Mouse (Mus musculus) CH12.LX (cell line): ENCODE measurements around the gene Adgrb3. TPM values are rescaled to one million over a fixed set of nuclear protein-coding genes. Genes with fewer than 3 reads are reported as not detected.

Experiments
- DNase-seq: peaks from one replicate; pipeline ENCODE4 v3.0.0-alpha.2; 2013; ENCODE audit errors: extremely low read depth
- H3K27ac ChIP-seq: 2 replicates; pipeline ENCODE4 v1.5.1; 2012; ENCODE audit warnings: low read depth, mild to moderate bottlenecking, control low read depth, moderate library complexity; ENCODE audit not compliant: insufficient read depth
- H3K27me3 ChIP-seq: replicated peaks from 2 replicates; pipeline ENCODE3; 2012; ENCODE audit warnings: inconsistent platforms
- H3K36me3 ChIP-seq, 2 experiments: replicated peaks in 1 of 2; 2 replicates each; pipeline versions ENCODE3 to v1.6.1; 2012; ENCODE audit warnings: inconsistent platforms in 1 of 2, low read length in 1 of 2, mild to moderate bottlenecking in 1 of 2, mixed read lengths in 1 of 2, moderate library complexity in 1 of 2; ENCODE audit not compliant: control insufficient read depth in 1 of 2, insufficient read depth in 1 of 2
- H3K4me1 ChIP-seq, 2 experiments: 2 replicates each; pipeline ENCODE4 v1.6.1; 2012; ENCODE audit warnings: inconsistent platforms in 1 of 2, moderate library complexity in 1 of 2; ENCODE audit not compliant: insufficient read depth in 2 of 2, control insufficient read depth in 1 of 2
- H3K4me2 ChIP-seq: 2 replicates; pipeline ENCODE4 v1.6.1; 2012; ENCODE audit warnings: low read depth, mild to moderate bottlenecking, control low read depth; ENCODE audit not compliant: poor library complexity, insufficient read depth, severe bottlenecking
- H3K4me3 ChIP-seq, 3 experiments: fragments of 150-350 bp in 1 of 3; sonication (generic) in 1 of 3; replicated peaks in 1 of 3; 2 replicates each; pipeline versions ENCODE3 to v1.5.1; 2011 to 2012; ENCODE audit warnings: low read depth in 2 of 3, low read length in 2 of 3, mild to moderate bottlenecking in 2 of 3, moderate library complexity in 2 of 3, control low read depth in 1 of 3, improper control_type of control experiment in 1 of 3, inconsistent platforms in 1 of 3, mixed read lengths in 1 of 3; ENCODE audit not compliant: poor library complexity in 1 of 3
- H3K79me2 ChIP-seq: replicated peaks from 2 replicates; pipeline ENCODE4 v1.6.1; 2012; ENCODE audit warnings: mild to moderate bottlenecking, moderate library complexity; ENCODE audit not compliant: control insufficient read depth, poor library complexity, insufficient read depth, severe bottlenecking; ENCODE audit errors: extremely low read depth
- H3K9ac ChIP-seq: 2 replicates; pipeline ENCODE4 v1.6.1; 2012; ENCODE audit warnings: low read depth, mild to moderate bottlenecking, control low read depth, moderate library complexity; ENCODE audit not compliant: insufficient read depth
- H3K9me3 ChIP-seq: replicated peaks from 2 replicates; pipeline ENCODE3; 2012; ENCODE audit warnings: low read length, inconsistent platforms, mixed read lengths
- CHD1 ChIP-seq: IDR thresholded peaks from 2 replicates; pipeline ENCODE4 v1.6.1; 2012; ENCODE audit warnings: low read depth, low read length, improper control_type of control experiment, inconsistent platforms
- CHD2 ChIP-seq: IDR thresholded peaks from 2 replicates; pipeline ENCODE4 v1.6.1; 2011; ENCODE audit warnings: low read length, improper control_type of control experiment
- CTCF ChIP-seq, 2 experiments: IDR thresholded peaks in 1 of 2; conservative IDR thresholded peaks in 1 of 2; 2 replicates each; pipeline ENCODE4 v1.5.1; 2011 to 2012; ENCODE audit warnings: low read depth in 2 of 2, low read length in 2 of 2, improper control_type of control experiment in 1 of 2, inconsistent platforms in 1 of 2, mild to moderate bottlenecking in 1 of 2, moderate library complexity in 1 of 2
- E2F4 ChIP-seq: IDR thresholded peaks from 2 replicates; pipeline ENCODE4 v1.6.1; 2011; ENCODE audit warnings: low read depth, low read length, improper control_type of control experiment; ENCODE audit not compliant: insufficient replicate concordance
- EP300 ChIP-seq: IDR thresholded peaks from 2 replicates; pipeline ENCODE4 v1.6.1; 2011; ENCODE audit warnings: low read length, improper control_type of control experiment
- ETS1 ChIP-seq: conservative IDR thresholded peaks from 2 replicates; pipeline ENCODE4 v1.6.1; 2012; ENCODE audit warnings: low read depth, mild to moderate bottlenecking, inconsistent platforms, low read length, improper control_type of control experiment, moderate library complexity
- GABPA ChIP-seq: IDR thresholded peaks from 2 replicates; pipeline ENCODE4 v1.6.1; 2012; ENCODE audit warnings: low read depth, low read length, improper control_type of control experiment, inconsistent platforms; ENCODE audit not compliant: insufficient replicate concordance
- HCFC1 ChIP-seq: IDR thresholded peaks from 2 replicates; pipeline ENCODE4 v1.6.1; 2012; ENCODE audit warnings: low read depth, mild to moderate bottlenecking, inconsistent platforms, low read length, improper control_type of control experiment
- JUN ChIP-seq: IDR thresholded peaks from 2 replicates; pipeline ENCODE4 v1.6.1; 2011; ENCODE audit warnings: low read depth, mild to moderate bottlenecking, low read length, improper control_type of control experiment, moderate library complexity; ENCODE audit not compliant: insufficient read depth
- JUND ChIP-seq: conservative IDR thresholded peaks from 2 replicates; pipeline ENCODE4 v1.6.1; 2011; ENCODE audit warnings: low read depth, low read length, improper control_type of control experiment
- KAT2A ChIP-seq: IDR thresholded peaks from 2 replicates; pipeline ENCODE4 v1.6.1; 2012; ENCODE audit warnings: low read length, improper control_type of control experiment, inconsistent platforms; ENCODE audit not compliant: insufficient replicate concordance
- MAFK ChIP-seq: IDR thresholded peaks from 2 replicates; pipeline ENCODE4 v1.6.1; 2011; ENCODE audit warnings: low read length, improper control_type of control experiment; ENCODE audit not compliant: insufficient replicate concordance
- MAZ ChIP-seq: IDR thresholded peaks from 2 replicates; pipeline ENCODE4 v1.6.1; 2012; ENCODE audit warnings: low read depth, mild to moderate bottlenecking, inconsistent platforms, low read length, improper control_type of control experiment, moderate library complexity
- MEF2A ChIP-seq: IDR thresholded peaks from 2 replicates; pipeline ENCODE4 v1.6.1; 2014; ENCODE audit warnings: low read depth, mild to moderate bottlenecking, inconsistent platforms, low read length, improper control_type of control experiment, borderline replicate concordance
- MYC ChIP-seq: IDR thresholded peaks from 2 replicates; pipeline ENCODE4 v1.6.1; 2011; ENCODE audit warnings: low read depth, mild to moderate bottlenecking, improper control_type of control experiment, low read length
- NRF1 ChIP-seq: IDR thresholded peaks from 2 replicates; pipeline ENCODE4 v1.6.1; 2014; ENCODE audit warnings: low read depth, mild to moderate bottlenecking, inconsistent platforms, low read length, improper control_type of control experiment, moderate library complexity
- PAX5 ChIP-seq: IDR thresholded peaks from 2 replicates; pipeline ENCODE4 v1.6.1; 2012; ENCODE audit warnings: low read length, inconsistent platforms, mixed read lengths
- RAD21 ChIP-seq: IDR thresholded peaks from 2 replicates; pipeline ENCODE4 v1.6.1; 2011; ENCODE audit warnings: low read depth, mild to moderate bottlenecking, low read length, improper control_type of control experiment, moderate library complexity
- RCOR1 ChIP-seq: conservative IDR thresholded peaks from 2 replicates; pipeline ENCODE4 v1.6.1; 2012; ENCODE audit warnings: low read depth, mild to moderate bottlenecking, inconsistent platforms, low read length, improper control_type of control experiment
- SIN3A ChIP-seq: IDR thresholded peaks from 2 replicates; pipeline ENCODE4 v1.6.1; 2012; ENCODE audit warnings: low read length, improper control_type of control experiment, inconsistent platforms
- SMC3 ChIP-seq: IDR thresholded peaks from 2 replicates; pipeline ENCODE4 v1.6.1; 2011; ENCODE audit warnings: low read depth, low read length, improper control_type of control experiment
- TCF12 ChIP-seq: IDR thresholded peaks from 2 replicates; pipeline ENCODE4 v1.6.1; 2014; ENCODE audit warnings: low read depth, mild to moderate bottlenecking, inconsistent platforms, low read length, improper control_type of control experiment
- UBTF ChIP-seq: IDR thresholded peaks from 2 replicates; pipeline ENCODE4 v1.6.1; 2012; ENCODE audit warnings: low read depth, mild to moderate bottlenecking, inconsistent platforms, low read length, improper control_type of control experiment, moderate library complexity
- USF1 ChIP-seq: IDR thresholded peaks from 2 replicates; pipeline ENCODE4 v1.6.1; 2014; ENCODE audit warnings: low read depth, mild to moderate bottlenecking, inconsistent platforms, low read length, improper control_type of control experiment
- ZC3H11A ChIP-seq: IDR thresholded peaks from 2 replicates; pipeline ENCODE4 v1.6.1; 2012; ENCODE audit warnings: low read depth, mild to moderate bottlenecking, inconsistent platforms, low read length, improper control_type of control experiment
- ZKSCAN1 ChIP-seq: IDR thresholded peaks from 2 replicates; pipeline ENCODE4 v1.6.1; 2012; ENCODE audit warnings: low read depth, inconsistent platforms, low read length, improper control_type of control experiment, borderline replicate concordance
- ZMIZ1 ChIP-seq: IDR thresholded peaks from 2 replicates; pipeline ENCODE4 v1.6.1; 2012; ENCODE audit warnings: low read depth, mild to moderate bottlenecking, inconsistent platforms, low read length, improper control_type of control experiment
- ZNF384 ChIP-seq: IDR thresholded peaks from 2 replicates; pipeline ENCODE4 v1.6.1; 2012; ENCODE audit warnings: low read depth, low read length, improper control_type of control experiment, inconsistent platforms
- dilution Hi-C: fragments of 300-500 bp; cut with MboI; formaldehyde crosslinking; loops from 2 replicates; pipeline ENCODE4 v1.14.3; 2020; ENCODE audit warnings: low sequenced_read_pairs; ENCODE audit not compliant: extremely low pct_unique_long_range_greater_than_20kb, extremely low pct_ligation_motif_present
- in situ Hi-C: fragments of 300-500 bp; cut with MboI; formaldehyde crosslinking; loops from 3 replicates; pipeline ENCODE4 v1.14.3; 2019; ENCODE audit warnings: low sequenced_read_pairs, low pct_ligation_motif_present, low pct_unique_long_range_greater_than_20kb, mixed read lengths
- polyA plus RNA-seq: library from polyadenylated mRNA; unstranded; fragments of >175 nt; gene quantifications from 2 replicates; pipeline ENCODE4 v1.2.1, GENCODE M21; 2012; ENCODE audit warnings: low read depth; ENCODE audit not compliant: insufficient read length
- total RNA-seq, 2 experiments: library from RNA; depleted of rRNA; stranded (reverse); fragments of 300-350 nt in 1 of 2; fragments of >200 nt in 1 of 2; gene quantifications; 2 replicates each; pipeline ENCODE4 v1.2.3; 2012 to 2014

The Adgrb3 gene
- total and polyA plus RNA-seq, 3 experiments, result not detected

DNA sequence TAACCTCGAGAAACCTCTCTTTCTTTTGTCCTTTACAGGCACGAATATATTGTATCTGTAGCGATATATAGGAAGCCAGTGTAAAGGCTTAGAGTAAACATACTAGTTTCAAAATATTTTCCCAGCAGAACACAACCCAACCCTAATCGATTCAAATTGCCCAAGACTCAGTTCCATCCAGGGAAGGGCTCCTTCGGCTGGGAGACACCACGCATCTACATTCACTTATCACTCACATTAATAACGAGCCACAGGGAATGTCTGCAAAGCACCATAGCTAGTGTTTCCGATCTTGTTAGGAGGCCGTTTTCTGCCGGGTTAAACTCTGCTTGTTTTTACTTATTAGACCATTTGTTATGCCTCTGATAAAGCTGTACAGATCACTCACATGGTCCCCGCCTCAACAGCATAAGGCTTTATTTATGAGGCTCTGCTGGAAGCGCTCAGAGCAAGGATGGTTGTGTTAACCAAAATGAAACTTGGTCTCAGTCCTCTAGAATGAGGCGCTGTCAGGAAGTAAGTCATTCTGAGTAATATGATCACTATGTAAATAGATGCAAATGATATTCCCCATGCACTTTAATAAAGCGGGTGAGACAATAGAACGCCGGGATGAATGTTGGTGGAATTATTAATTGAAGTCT lies 399.2 kb downstream of the Adgrb3 start:
- Histone ChIP-seq H3K9me3 (peaks cover 15% of the 10 kb centered on the region), H3K4me1 (no peaks in the 10 kb centered on the region), H3K9ac (no peak overlapping the region), H3K27me3 (no peaks in the 10 kb centered on the region), H3K4me3 (no peak overlapping the region), H3K27ac (no peak overlapping the region), H3K36me3 (no peaks in the 10 kb centered on the region), H3K4me2 (no peak overlapping the region), H3K79me2 (no peaks in the 10 kb centered on the region)
- in situ Hi-C loops (no loop called here), dilution Hi-C loops (no loop called here)
- no peak for TF ChIP-seq GABPA
- no peak for TF ChIP-seq ETS1
- no peak for TF ChIP-seq CTCF (conservative IDR thresholded peaks at IDR 0.05 in 1 of 2, IDR thresholded peaks at IDR 0.05 in 1 of 2; ENCODE audit: low read depth in 2 of 2, low read length in 2 of 2)
- no peak for TF ChIP-seq KAT2A
- TF ChIP-seq USF1, result no peak
- no peak for TF ChIP-seq ZNF384
- TF ChIP-seq CHD1, result no peak
- no peak for TF ChIP-seq PAX5
- TF ChIP-seq HCFC1, result no peak
- TF ChIP-seq MEF2A, result no peak
- no peak for TF ChIP-seq EP300
- TF ChIP-seq RAD21, result no peak
- no peak for TF ChIP-seq NRF1
- TF ChIP-seq SMC3, result no peak
- no peak for TF ChIP-seq ZC3H11A
- TF ChIP-seq MAFK, result no peak
- TF ChIP-seq JUND, result no peak
- no peak for TF ChIP-seq CHD2
- TF ChIP-seq MYC, result no peak
- DNase-seq, result no peak

DNA sequence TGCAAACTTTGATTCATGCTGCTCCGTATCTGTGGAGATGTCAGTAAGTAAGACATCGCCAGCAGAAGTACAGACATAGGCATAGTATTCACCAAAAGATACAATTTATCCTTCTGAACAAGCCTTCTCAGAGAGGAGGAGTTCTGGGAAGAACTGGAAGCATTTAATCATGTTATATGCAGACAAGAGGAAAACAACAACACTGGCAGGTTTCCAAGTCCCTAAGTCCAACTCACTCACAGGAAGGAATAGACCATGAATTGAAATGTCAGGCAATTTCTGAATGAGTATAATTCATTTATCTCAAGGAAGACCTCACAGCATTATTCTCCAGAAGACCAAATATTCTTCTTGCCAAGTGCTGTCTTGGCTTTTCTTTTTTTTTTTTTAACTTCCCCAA lies 408.8 kb downstream of the Adgrb3 start:
- Histone ChIP-seq H3K4me1 (no peaks in the 10 kb centered on the region), H3K27me3 (no peaks in the 10 kb centered on the region), H3K9ac (no peak overlapping the region), H3K79me2 (no peaks in the 10 kb centered on the region), H3K36me3 (no peaks in the 10 kb centered on the region), H3K4me2 (no peak overlapping the region), H3K27ac (no peak overlapping the region), H3K4me3 (no peak overlapping the region), H3K9me3 (peaks cover 27% of the 10 kb centered on the region)
- dilution Hi-C loops, result no loop called here
- in situ Hi-C loops, result no loop called here
- TF ChIP-seq E2F4, result no peak
- TF ChIP-seq ZNF384, result no peak
- TF ChIP-seq MAZ, result no peak
- TF ChIP-seq UBTF, result no peak
- TF ChIP-seq JUND, result no peak
- TF ChIP-seq CHD1, result no peak
- no peak for TF ChIP-seq HCFC1
- TF ChIP-seq JUN, result no peak
- no peak for TF ChIP-seq RAD21
- no peak for TF ChIP-seq TCF12
- TF ChIP-seq NRF1, result no peak
- no peak for TF ChIP-seq ZKSCAN1
- no peak for TF ChIP-seq ZC3H11A
- no peak for TF ChIP-seq SMC3
- TF ChIP-seq ZMIZ1, result no peak
- TF ChIP-seq CTCF (conservative IDR thresholded peaks at IDR 0.05 in 1 of 2, IDR thresholded peaks at IDR 0.05 in 1 of 2; ENCODE audit: low read depth in 2 of 2, low read length in 2 of 2), result no peak
- no peak for TF ChIP-seq RCOR1
- no peak for TF ChIP-seq SIN3A
- no peak for DNase-seq
